Mouse (Mus musculus) left cerebral cortex, adult 11 months (tissue): ENCODE data around the gene Pde7b.

Source experiments
- DNase-seq: peaks from one replicate; pipeline ENCODE4 v3.0.0; 2022; ENCODE audit warnings: low spot score

Gene Pde7b

DNA sequence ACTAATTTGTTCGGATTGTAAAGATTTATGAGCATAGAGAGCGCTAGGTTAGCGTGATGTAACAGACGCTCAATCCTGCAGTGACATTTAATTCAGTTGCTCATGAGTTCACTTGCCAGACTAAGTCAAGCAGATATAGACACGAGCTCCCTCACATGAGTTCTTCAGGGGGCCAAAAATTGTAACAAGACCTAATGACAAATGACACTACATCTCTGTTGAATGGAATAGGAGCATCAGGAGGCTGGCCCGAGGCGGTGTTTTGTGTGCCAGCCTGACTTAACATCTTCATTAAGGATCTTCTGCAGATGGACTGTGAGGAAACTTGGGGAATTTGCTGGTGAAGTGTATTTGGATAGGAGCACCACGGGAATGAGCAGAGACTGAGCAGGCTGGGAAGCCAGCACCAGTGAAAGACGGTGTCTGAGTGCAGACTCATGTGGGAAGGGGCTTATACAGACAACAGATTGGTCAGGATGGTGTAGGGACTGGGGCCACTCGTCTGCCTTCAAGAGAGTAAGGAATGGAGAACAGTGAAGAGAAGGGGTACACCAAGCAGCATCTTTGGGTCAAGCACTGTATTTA lies 303.5 kb downstream of the Pde7b start:
- no peak for DNase-seq

- DNase-seq, result no peak
Observed at GRCm38 (mm10) chr10:20420296-20420695, 304.6 kb downstream of the Pde7b start.

- no peak for DNase-seq
Observed at GRCm38 (mm10) chr10:20418856-20419219, 306.0 kb downstream of the Pde7b start.

GRCm38 (mm10) chr10:20418202-20418855 lies 306.5 kb downstream of the Pde7b start:
- DNase-seq, result no peak

- no peak for DNase-seq
Observed at GRCm38 (mm10) chr10:20409181-20409580, 315.7 kb downstream of the Pde7b start.

DNA sequence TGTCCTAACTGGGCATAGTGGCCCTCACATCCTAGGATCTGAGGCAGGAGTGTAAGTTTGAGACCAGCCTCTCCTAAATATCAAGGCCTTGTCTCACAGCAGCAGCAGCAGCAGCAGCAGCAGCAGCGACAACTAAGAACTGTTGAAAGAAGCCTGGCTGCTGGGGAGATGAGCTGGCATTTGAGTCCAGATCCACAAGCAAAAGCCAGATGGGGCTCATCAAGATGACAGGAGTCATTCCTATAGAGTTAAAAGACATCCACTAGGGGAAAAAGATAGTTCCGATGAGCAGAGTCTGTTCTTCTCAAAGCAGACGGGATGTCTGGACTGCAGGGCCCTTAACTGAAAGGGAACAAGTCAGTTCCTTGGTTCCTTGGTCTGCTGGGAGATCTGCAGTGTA lies 316.5 kb downstream of the Pde7b start:
- DNase-seq, result no peak

DNA sequence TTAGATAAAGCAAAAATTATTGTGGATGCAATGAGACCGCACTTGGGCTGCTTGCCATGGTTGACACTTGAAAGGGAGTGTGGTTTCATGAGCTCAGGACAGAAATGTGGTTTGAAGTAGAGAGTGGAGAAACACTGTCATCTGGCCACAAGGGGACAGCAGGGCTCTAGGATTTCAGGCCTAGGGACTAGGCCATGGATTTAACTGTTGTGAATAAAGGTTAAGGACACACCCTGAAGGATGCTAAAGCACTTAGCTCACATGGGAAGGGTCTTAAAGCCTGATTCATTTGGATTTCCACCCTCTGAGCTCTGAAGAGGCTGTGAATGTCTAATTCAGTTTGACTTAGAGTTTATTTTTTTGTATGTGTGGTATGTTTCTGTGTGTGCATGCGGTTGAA lies 319.4 kb downstream of the Pde7b start:
- no peak for DNase-seq

GRCm38 (mm10) chr10:20402941-20403340 lies 321.9 kb downstream of the Pde7b start:
- DNase-seq, result no peak

DNA sequence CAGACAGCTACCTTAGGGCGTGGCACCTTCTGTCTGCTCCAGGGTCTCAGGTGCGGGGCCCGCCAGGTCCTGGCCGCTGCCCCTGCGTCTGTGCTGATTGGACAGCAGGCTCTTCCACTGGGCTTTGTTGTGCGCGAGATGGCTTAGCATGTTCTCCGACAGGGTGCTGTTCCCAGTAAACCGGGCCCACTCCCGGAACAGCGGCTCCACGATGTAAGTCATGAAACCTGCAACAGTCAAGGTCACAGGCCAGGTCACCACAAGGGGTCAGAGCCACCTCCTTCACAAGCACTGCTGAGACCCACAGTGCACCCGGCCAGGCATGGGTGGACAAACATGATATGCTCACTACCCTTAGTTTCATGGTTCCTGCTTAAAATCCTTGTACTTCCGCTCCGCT lies 324.5 kb downstream of the Pde7b start:
- no peak for DNase-seq

- DNase-seq, result no peak
Observed at GRCm38 (mm10) chr10:20398641-20399390, 326.1 kb downstream of the Pde7b start.

GRCm38 (mm10) chr10:20398224-20398623 lies 326.7 kb downstream of the Pde7b start:
- no peak for DNase-seq

DNA sequence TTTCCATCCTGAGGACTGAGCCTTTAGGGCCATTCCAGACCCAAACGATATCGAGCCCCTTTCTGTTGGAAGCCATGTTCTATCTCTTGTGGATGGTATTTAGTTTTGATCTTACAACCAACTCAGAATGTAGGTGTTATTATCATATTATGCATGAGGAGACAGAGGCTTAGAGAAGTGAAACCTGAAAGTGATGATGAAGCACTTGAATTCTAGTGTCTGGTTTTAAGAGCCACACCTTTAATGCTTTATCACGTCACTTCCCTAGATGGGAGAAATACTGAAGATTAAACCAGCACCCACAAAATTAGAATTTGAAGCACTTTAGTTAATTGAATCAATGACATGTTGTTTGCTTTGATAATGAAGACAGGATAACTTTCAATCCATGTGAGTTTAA lies 329.1 kb downstream of the Pde7b start:
- no peak for DNase-seq

DNA sequence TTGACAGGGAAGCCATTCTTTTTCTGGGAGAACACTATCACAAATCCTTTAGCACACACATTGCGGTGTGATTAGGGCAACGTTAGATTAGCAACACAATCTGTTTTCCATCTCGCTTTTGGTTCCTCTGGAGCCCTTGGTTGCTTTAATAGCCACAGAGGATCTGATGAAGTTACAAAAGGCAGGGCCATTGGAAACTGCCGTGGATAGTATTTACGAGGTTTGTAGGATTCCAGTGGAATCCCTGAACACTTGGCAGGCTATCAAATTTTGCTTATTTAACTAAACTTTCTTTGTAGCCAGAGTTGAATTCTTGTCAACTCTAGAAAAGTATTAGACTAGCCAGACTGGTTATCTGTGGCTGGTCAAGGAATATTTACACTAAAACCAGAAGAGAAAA lies 330.1 kb downstream of the Pde7b start:
- no peak for DNase-seq

DNA sequence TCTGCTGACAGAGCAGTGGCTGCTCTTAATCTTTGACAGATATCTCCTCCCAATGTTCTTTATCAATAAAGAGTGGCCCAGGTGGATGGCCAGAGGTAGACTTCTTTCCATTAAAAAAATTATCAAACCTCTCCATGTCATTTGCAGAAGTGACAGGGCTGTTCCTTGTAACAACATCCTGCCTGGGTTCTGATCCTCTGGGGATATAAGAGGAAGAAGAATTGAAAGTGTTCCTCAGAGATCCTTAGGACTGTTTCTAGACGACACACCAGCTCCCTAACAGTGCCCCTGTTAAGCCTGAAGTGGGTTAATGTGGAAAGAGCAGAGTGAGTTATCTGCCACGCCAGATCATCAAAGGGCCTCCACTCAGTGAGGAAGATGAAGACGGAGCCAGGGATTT lies 334.3 kb downstream of the Pde7b start:
- DNase-seq, result no peak

- no peak for DNase-seq
Observed at GRCm38 (mm10) chr10:20382807-20383419, 342.0 kb downstream of the Pde7b start.

GRCm38 (mm10) chr10:20381352-20381751 lies 343.5 kb downstream of the Pde7b start:
- no peak for DNase-seq

- DNase-seq, result no peak
Observed at GRCm38 (mm10) chr10:20380798-20381197, 344.1 kb downstream of the Pde7b start.

GRCm38 (mm10) chr10:20379071-20379735 lies 345.7 kb downstream of the Pde7b start:
- DNase-seq, result no peak

GRCm38 (mm10) chr10:20377621-20378020 lies 347.3 kb downstream of the Pde7b start:
- DNase-seq, result no peak

GRCm38 (mm10) chr10:20372046-20372445 lies 352.8 kb downstream of the Pde7b start:
- no peak for DNase-seq

DNA sequence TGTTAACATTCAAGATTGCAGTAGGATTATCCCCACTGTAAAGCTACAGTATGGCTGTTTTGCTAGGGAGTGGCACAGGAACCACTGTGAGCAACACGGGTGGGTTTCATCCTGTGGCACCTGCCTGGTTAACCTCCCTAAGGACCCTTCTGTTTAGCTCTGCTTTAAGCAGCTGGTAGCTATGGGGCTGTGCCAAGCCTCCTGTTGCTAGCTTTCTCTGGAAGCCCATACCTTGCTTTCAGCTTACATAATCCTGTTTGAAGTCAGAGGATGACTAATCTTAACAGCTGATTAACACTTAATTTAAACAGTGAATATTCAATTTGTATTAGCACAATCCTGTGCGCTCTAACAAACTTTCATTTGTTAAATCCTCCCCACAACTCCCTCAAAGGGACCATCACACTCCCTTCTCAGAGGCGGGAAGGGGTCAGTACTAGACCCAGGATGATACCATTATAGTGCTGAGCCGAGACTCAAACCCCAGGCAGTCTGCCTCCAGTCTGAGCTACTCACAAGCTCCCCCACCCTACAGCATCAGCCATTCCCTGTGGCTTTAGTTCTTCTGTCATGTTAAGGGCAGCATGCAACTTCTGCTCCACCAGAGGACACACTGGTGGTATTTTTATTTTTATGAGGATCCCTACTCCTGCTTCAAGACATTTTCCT lies 362.3 kb downstream of the Pde7b start:
- no peak for DNase-seq
